ENCODE assay signal across 14 mouse cellular contexts in the genomic region with DNA sequence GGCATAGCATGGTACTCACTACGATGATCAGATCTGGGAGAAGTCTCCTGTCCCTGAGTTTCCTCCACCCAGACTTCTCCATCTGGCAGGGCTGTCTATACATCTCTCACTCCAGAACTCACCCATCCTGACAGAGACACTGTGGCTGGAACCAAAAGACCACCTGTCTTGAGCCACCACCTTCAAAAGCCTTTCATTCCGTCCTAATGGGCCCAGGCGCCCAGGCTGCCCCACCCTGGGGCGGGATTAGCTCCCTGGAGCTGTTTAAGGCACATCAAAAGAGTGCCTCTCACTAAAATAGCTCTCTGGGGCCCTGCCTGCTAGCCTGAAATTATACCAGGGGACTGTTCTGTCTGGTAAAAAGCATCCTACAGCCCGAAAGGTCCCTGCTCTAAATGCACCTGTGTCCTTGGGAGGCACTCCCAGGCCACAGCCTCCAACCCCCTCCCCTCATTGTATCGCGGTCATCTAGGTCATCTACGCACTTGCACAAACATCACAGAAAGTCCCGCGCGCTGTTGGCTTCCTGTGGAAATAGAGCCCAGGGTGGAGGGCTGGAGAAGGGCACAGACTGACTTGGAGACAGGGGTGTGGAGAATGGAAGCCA. TPM values are rescaled to one million over a fixed set of nuclear protein-coding genes. Genes with fewer than 3 reads are reported as not detected.
DNase-seq lines count a peak whose midpoint lies in the region; ATAC-seq and TF ChIP-seq lines count a peak whose summit lies in the region.
"Had no signal": no experiment of that assay in that cellular context is flagged by ENCODE, and none has a peak within 500 bp of the region (broad histone marks: within the 10 kb centered on the region; RNA-seq: fewer than 3 reads in every experiment).

No protein-coding gene starts in this region.

- DNase-seq in heart, postnatal 36 days, result no peak
- DNase-seq in liver, postnatal 0 days, result no peak
- DNase-seq in liver (no peak), ES-CJ7 (ENCODE audit: low read depth, low spot score) (peak; percentile 76)
- DNase-seq in adrenal gland, postnatal 14 days, result no peak
- DNase-seq in urinary bladder, postnatal 36 days (ENCODE audit: low spot score in 2 of 2), result no peak
- DNase-seq: adrenal gland, postnatal 10 days; kidney, postnatal 10 days; lung, embryonic 14.5 days; right cerebral cortex, adult 18-20 months had no signal

- no peak for TF ChIP-seq CTCF in liver, postnatal 0 days (IDR thresholded peaks at IDR 0.05; ENCODE audit: low read depth)

- H3K27ac ChIP-seq in heart, embryonic 12.5 days (ENCODE audit: poor library complexity, severe bottlenecking), result peak overlapping the region; percentile 84
- peak overlapping the region; percentile 4; the same call in 1 of the 2 replicates for H3K27ac ChIP-seq in liver, postnatal 0 days (ENCODE audit: low read depth)
- no peak overlapping the region for H3K27ac ChIP-seq in limb, embryonic 15.5 days

- 20% methylated on average over 11 of the region's 11 CpGs for WGBS in heart, embryonic 12.5 days
- WGBS in liver, postnatal 0 days (ENCODE audit: insufficient replicate concordance), result 27% methylated on average over 11 of the region's 11 CpGs
- 13% methylated on average over 11 of the region's 11 CpGs for WGBS in limb, embryonic 15.5 days

- peaks cover 42% of the 10 kb centered on the region for H3K4me1 ChIP-seq in heart, embryonic 12.5 days (replicated peaks)
- peaks cover 19% of the 10 kb centered on the region for H3K4me1 ChIP-seq in liver, postnatal 0 days (ENCODE audit: insufficient read depth)
- H3K4me1 ChIP-seq in limb, embryonic 15.5 days, result peaks cover 12% of the 10 kb centered on the region

- no peak for ATAC-seq in heart, embryonic 12.5 days (ENCODE audit: insufficient number of reproducible peaks, low FRiP score)
- ATAC-seq in liver, postnatal 0 days, result peak; percentile 7; the same call in 1 of the 2 replicates
- ATAC-seq in limb, embryonic 15.5 days (ENCODE audit: insufficient number of reproducible peaks, low FRiP score, low TSS enrichment, low read depth), result peak; percentile 26; the same call in 1 of the 2 replicates
- ATAC-seq: inflammation-experienced regulatory T-cells, adult 6 months had no signal

- H3K9me3 ChIP-seq in heart, embryonic 12.5 days (replicated peaks), result no peaks in the 10 kb centered on the region
- no peaks in the 10 kb centered on the region for H3K9me3 ChIP-seq in liver, postnatal 0 days (ENCODE audit: low read length)
- H3K9me3 ChIP-seq in limb, embryonic 15.5 days, result no peaks in the 10 kb centered on the region

- peak overlapping the region; percentile 59 for H3K4me2 ChIP-seq in heart, embryonic 12.5 days
- H3K4me2 ChIP-seq in liver, postnatal 0 days (ENCODE audit: low read depth, low read length), result no peak overlapping the region; the same call in 1 of the 2 replicates
- H3K4me2 ChIP-seq in limb, embryonic 15.5 days, result no peak overlapping the region; the same call in 1 of the 2 replicates
- H3K4me2 ChIP-seq: lung, embryonic 14.5 days had no signal

- peak overlapping the region; percentile 54 for H3K9ac ChIP-seq in heart, embryonic 12.5 days
- no peak overlapping the region for H3K9ac ChIP-seq in liver, postnatal 0 days (replicated peaks)
- H3K9ac ChIP-seq in limb, embryonic 15.5 days, result no peak overlapping the region
- H3K9ac ChIP-seq: lung, embryonic 14.5 days had no signal

- H3K36me3 ChIP-seq in heart, embryonic 12.5 days, result no peaks in the 10 kb centered on the region
- no peaks in the 10 kb centered on the region for H3K36me3 ChIP-seq in liver, postnatal 0 days (replicated peaks; ENCODE audit: insufficient read depth, low read length)
- H3K36me3 ChIP-seq in limb, embryonic 15.5 days, result no peaks in the 10 kb centered on the region

- intact Hi-C loops in heart, postnatal 36 days (cut with DNase I), result loop anchor here (2.0 kb wide), 1 partner anchor 20 kb away; no protein-coding TSS in a partner anchor

- no peak for TF ChIP-seq EP300 in liver, postnatal 0 days (IDR thresholded peaks at IDR 0.05; ENCODE audit: low read depth)

- H3K27me3 ChIP-seq in heart, embryonic 12.5 days (replicated peaks), result no peaks in the 10 kb centered on the region
- H3K27me3 ChIP-seq in liver, postnatal 0 days (ENCODE audit: insufficient read depth, low read length), result no peaks in the 10 kb centered on the region
- H3K27me3 ChIP-seq in limb, embryonic 15.5 days, result peaks cover 2% of the 10 kb centered on the region; the same call in 1 of the 2 replicates

- no peak overlapping the region for H3K4me3 ChIP-seq in heart, embryonic 12.5 days
- H3K4me3 ChIP-seq in liver, postnatal 0 days (ENCODE audit: low read depth, low read length), result no peak overlapping the region
- H3K4me3 ChIP-seq in limb, embryonic 15.5 days, result no peak overlapping the region

RNA-seq across cellular contexts. Expression of a gene that starts 18.0 kb away (rescaled TPM):
- polyA plus RNA-seq in heart, embryonic 12.5 days (2016; fragmentation: Nextera tagmentation; extraction: Ambion mirVana), result 43.2 and 45.3 TPM in 2 replicates
- total RNA-seq in heart, postnatal 36 days (2021), result 10 to 100 TPM; 40.8 to 83.9 TPM
- polyA plus RNA-seq in liver, postnatal 0 days (2015; fragmentation: Nextera tagmentation; extraction: Ambion mirVana), result 42.4 and 58.1 TPM in 2 replicates
- polyA plus RNA-seq in limb, embryonic 15.5 days (2015; fragmentation: Nextera tagmentation; extraction: Ambion mirVana), result 233 and 345 TPM in 2 replicates
- 126 and 202 TPM in 2 replicates for total RNA-seq in adrenal gland, postnatal 14 days (2021)

RNA-seq across cellular contexts. Expression of a gene that starts 40.4 kb away (rescaled TPM):
- 406 and 412 TPM in 2 replicates for polyA plus RNA-seq in heart, embryonic 12.5 days (2016; fragmentation: Nextera tagmentation; extraction: Ambion mirVana)
- total RNA-seq in heart, postnatal 36 days (2021), result 10 to 100 TPM; 54.9 to 60.9 TPM
- polyA plus RNA-seq in liver, postnatal 0 days (2015; fragmentation: Nextera tagmentation; extraction: Ambion mirVana), result 163 and 166 TPM in 2 replicates
- 513 and 518 TPM in 2 replicates for polyA plus RNA-seq in limb, embryonic 15.5 days (2015; fragmentation: Nextera tagmentation; extraction: Ambion mirVana)
- 167 and 224 TPM in 2 replicates for total RNA-seq in adrenal gland, postnatal 14 days (2021)

RNA-seq across cellular contexts. Expression of a gene that starts 41.1 kb away (rescaled TPM):
- polyA plus RNA-seq in heart, embryonic 12.5 days (2016; fragmentation: Nextera tagmentation; extraction: Ambion mirVana), result 0.13 TPM in 1 of 2 replicates, not detected in the other
- total RNA-seq in heart, postnatal 36 days (2021), result under 1 TPM; 0.43 to 0.50 TPM
- 5.4 and 6.3 TPM in 2 replicates for polyA plus RNA-seq in liver, postnatal 0 days (2015; fragmentation: Nextera tagmentation; extraction: Ambion mirVana)
- polyA plus RNA-seq in limb, embryonic 15.5 days (2015; fragmentation: Nextera tagmentation; extraction: Ambion mirVana), result 5.1 and 5.6 TPM in 2 replicates
- 0.33 and 0.38 TPM in 2 replicates for total RNA-seq in adrenal gland, postnatal 14 days (2021)
- polyA plus RNA-seq: inflammation-experienced regulatory T-cells, adult 6 months; limb, embryonic 11.5 days had no signal
